Mouse (Mus musculus) WW6 (cell line): ENCODE results near the gene Lurap1l.
"Not testable (repeated sequence)": the region's sequence is repeated elsewhere in the genome, so short reads cannot be mapped to it uniquely, and the experiment has no call there.

Experiments used
- DNase-seq: peaks from one replicate; pipeline ENCODE4 v3.0.0-alpha.2; 2013; ENCODE audit warnings: low read depth, low spot score

The Lurap1l gene

GRCm38 (mm10) chr4:80917128-80917527, 6.7 kb downstream of the Lurap1l start:
- not testable (repeated sequence) for DNase-seq

- no peak for DNase-seq
Observed at GRCm38 (mm10) chr4:80917812-80918211, 7.4 kb downstream of the Lurap1l start.

GRCm38 (mm10) chr4:80918526-80919129, 8.2 kb downstream of the Lurap1l start:
- DNase-seq, result no peak

- no peak for DNase-seq
Observed at GRCm38 (mm10) chr4:80919217-80919867, 8.9 kb downstream of the Lurap1l start.

GRCm38 (mm10) chr4:80921646-80922489, 11.4 kb downstream of the Lurap1l start:
- DNase-seq, result no peak

GRCm38 (mm10) chr4:80922654-80923053, 12.2 kb downstream of the Lurap1l start:
- no peak for DNase-seq

- no peak for DNase-seq
Observed at GRCm38 (mm10) chr4:80924815-80925214, 14.4 kb downstream of the Lurap1l start.

- no peak for DNase-seq
Observed at GRCm38 (mm10) chr4:80925752-80926519, 15.5 kb downstream of the Lurap1l start.

GRCm38 (mm10) chr4:80934749-80935148, 24.3 kb downstream of the Lurap1l start:
- DNase-seq, result no peak

GRCm38 (mm10) chr4:80939115-80939514, 28.7 kb downstream of the Lurap1l start:
- no peak for DNase-seq

- no peak for DNase-seq
Observed at GRCm38 (mm10) chr4:80940946-80941345, 30.5 kb downstream of the Lurap1l start.

- no peak for DNase-seq
Observed at GRCm38 (mm10) chr4:80941978-80942377, 31.5 kb downstream of the Lurap1l start.

- DNase-seq, result no peak
Observed at GRCm38 (mm10) chr4:80944605-80945004, 34.2 kb downstream of the Lurap1l start.

GRCm38 (mm10) chr4:80949110-80949509, 38.7 kb downstream of the Lurap1l start:
- no peak for DNase-seq

GRCm38 (mm10) chr4:80949720-80950119, 39.3 kb downstream of the Lurap1l start:
- DNase-seq, result no peak

- DNase-seq, result no peak
Observed at GRCm38 (mm10) chr4:80950280-80950781, 39.9 kb downstream of the Lurap1l start.

- no peak for DNase-seq
Observed at GRCm38 (mm10) chr4:80952653-80953052, 42.2 kb downstream of the Lurap1l start.

- DNase-seq, result no peak
Observed at GRCm38 (mm10) chr4:80955942-80956341, 45.5 kb downstream of the Lurap1l start.

- no peak for DNase-seq
Observed at GRCm38 (mm10) chr4:80967526-80967925, 57.1 kb downstream of the Lurap1l start.

- DNase-seq, result no peak
Observed at GRCm38 (mm10) chr4:80971846-80972245, 61.4 kb downstream of the Lurap1l start.

GRCm38 (mm10) chr4:80973896-80974295, 63.5 kb downstream of the Lurap1l start:
- DNase-seq, result no peak

GRCm38 (mm10) chr4:80990819-80991218, 80.4 kb downstream of the Lurap1l start:
- no peak for DNase-seq
